Mouse (Mus musculus) frontal cortex, postnatal 36 days (tissue): ENCODE results near the gene Ctsz.

Experiments used
- DNase-seq, 2 experiments: peaks; one replicate each; pipeline ENCODE4 v3.0.0; 2022; ENCODE audit warnings: low spot score in 2 of 2

The Ctsz gene

GRCm38 (mm10) chr2:174438737-174439449, at the start of gene Ctsz:
Gene Ctsz, minus strand, starts transcription at chr2:174439039.
- peak; percentile 26 to 28 for DNase-seq

DNA sequence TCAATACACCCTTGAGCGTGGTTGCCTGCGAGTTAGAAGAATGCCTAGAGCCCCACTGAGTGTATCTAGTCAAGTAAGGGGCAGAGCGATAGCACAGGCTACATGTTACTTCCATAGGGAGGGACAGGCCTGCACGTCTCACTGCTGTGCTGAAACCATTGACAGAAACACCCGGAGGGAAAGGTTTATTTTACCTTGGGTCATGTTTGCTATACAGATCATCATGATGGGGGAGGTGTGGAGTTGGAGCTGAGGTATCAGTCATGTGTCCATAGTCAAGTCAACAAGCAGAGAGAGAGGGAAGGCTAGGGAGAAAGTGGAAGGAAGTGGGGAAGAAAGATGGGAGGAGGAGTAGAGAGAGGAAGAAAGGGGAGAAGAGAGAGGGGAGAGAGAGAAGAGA, 48.2 kb upstream of the Ctsz start:
- no peak for DNase-seq

DNA sequence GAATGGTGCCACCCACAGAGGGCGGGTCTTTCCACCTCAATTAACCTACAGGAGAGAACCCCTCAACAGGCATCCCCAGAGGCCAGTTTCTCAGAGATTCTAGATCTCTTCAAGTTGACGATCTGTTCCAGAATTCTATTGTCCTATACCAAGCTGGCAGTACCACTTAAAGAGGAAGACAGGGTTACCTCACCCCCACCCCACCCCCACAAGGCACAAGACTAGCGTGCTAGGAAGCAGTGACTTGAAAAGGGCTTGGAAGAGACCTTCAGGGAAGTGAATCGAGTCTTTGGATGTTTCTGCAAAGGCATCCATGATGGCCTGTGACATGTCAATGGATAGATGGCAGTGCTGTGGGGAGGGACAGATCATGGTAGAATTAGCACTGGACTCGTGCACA, 39.9 kb upstream of the Ctsz start:
- no peak for DNase-seq

DNA sequence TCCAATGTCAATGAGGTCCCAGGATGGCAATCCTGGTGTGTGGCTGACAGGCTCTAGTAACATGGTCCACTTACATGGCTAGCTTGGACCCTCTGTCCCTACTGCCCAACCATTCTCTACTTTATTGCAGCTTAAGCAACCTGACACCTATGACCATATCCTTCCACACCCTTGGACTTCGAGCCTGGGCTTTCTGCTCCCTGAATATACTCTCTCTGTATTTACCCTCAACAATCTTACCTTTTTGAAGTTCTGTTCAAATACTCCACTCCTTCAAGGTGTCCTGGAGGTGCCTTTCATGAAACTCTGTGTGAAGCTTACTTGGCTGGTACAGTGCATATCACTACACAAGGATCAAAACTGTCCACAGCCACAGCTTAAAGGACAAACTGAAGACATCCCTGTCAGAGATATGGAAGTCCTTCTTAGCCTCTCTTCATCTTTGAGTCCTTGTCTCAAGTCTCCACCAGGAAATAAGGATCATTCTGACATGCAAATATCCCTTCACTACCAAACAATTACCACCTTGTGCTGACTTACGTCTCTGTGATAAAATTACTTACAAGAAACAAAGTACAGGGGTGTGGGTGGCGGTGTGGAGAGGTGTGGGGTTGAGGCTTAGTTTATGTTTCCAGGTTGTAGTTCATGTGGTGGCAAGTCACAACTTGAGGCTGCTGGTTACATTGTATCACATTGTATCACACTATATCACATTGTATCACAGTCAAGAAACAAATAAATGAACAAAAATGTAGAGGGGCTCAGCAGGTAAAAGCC, 38.9 kb upstream of the Ctsz start:
- DNase-seq: no peak

DNA sequence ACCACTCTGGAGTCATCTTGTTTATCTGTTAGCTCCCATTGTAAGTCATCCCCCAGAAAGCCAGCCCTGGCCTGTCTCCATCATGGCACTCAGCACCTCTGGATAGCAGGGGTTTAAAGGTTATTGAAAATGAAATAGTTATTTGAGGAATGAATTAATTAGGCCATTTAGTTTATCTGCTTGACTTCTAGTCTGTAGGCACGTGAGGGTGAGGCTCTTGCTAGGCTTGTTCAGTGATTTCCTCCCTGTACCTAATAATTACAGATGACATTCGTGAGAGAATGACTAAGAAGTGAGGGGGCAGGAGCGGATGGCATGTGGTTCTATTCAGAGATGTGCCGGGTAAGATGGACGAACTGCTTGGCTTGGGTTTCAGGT, 34.7 kb upstream of the Ctsz start:
- DNase-seq: no peak

- peak; percentile 98 to 99 for DNase-seq
Measured at GRCm38 (mm10) chr2:174472818-174473549, 34.1 kb upstream of the Ctsz start, which contains the start of gene Prelid3b. Gene Prelid3b, minus strand, starts transcription at chr2:174473081.

GRCm38 (mm10) chr2:174472407-174472806, 33.6 kb upstream of the Ctsz start:
- no peak for DNase-seq

GRCm38 (mm10) chr2:174470786-174471405, 32.1 kb upstream of the Ctsz start:
- DNase-seq: no peak

GRCm38 (mm10) chr2:174470333-174470732, 31.5 kb upstream of the Ctsz start:
- DNase-seq: no peak

GRCm38 (mm10) chr2:174463789-174464523, 25.1 kb upstream of the Ctsz start, which contains the start of gene Atp5e:
Gene Atp5e, minus strand, starts transcription at chr2:174464105.
- DNase-seq: peak; percentile 96 to 98

- DNase-seq: peak; percentile 3 to 6
Measured at GRCm38 (mm10) chr2:174463370-174463769, 24.5 kb upstream of the Ctsz start.

- DNase-seq: no peak
Measured at GRCm38 (mm10) chr2:174459365-174459764, 20.5 kb upstream of the Ctsz start.

DNA sequence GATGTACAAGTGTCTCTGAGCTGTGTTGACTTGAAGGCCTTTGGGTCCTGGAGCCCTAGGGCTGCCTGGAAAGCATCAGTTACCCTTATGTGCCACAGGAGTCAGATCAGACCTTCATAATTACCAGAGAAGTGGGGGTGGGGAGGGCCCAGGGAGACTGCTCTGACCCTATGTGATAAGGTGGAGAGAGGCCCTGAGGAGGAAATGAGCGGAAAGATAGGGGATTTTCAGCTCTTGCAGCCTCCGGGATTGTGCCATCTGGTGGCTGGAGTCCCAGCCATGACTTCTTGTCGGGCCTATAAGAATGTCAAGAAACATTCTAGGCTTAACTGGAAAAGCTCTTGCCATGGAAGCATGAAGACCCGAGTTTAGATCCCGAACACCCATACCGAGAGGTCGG, 14.8 kb upstream of the Ctsz start:
- DNase-seq: no peak

DNA sequence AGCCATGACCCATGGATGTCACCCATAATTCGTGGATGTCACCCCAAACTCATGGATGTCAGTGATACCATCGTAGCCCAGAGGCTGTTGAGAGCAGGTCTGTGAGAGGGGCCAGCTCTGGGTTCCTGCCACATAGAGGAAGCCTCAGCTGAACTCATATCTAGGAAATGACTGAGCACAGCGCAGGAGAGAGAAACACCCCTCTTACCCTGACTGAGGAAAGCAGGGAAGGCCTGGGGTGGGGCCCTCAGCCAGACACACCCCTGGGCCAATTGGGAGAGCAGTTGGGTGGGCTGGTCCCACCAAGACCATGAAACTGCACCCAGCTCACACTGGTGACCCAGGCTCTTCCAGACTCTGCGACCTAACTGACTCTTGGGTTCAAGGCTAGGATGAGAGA, 11.5 kb upstream of the Ctsz start, which contains the start of gene Tubb1:
Gene Tubb1, plus strand, starts transcription at position 343 of the 400 bp plus-strand sequence.
- DNase-seq: no peak

GRCm38 (mm10) chr2:174448405-174448804, 9.6 kb upstream of the Ctsz start:
- DNase-seq: no peak

DNA sequence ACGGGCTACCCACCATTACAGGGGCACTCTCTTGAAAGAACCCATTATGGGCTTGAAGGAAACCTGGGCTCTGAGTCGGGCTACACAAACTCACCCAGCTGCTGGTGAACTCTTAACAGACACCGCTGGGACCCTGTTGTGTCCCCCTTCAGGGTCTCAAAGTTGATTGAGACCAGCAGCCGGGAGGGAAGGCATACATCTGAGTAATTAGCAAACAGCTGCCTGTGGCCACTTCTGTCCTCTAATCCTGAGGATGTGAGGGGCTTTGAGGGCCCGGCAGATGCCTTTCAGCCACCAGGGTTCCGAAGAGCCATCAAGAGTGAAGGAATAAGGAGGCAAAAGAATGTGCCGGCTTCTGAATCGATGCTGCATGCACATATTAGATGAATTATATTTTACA, 8.1 kb upstream of the Ctsz start:
- no peak for DNase-seq

- DNase-seq: no peak
Measured at GRCm38 (mm10) chr2:174446492-174446891, 7.7 kb upstream of the Ctsz start.

DNA sequence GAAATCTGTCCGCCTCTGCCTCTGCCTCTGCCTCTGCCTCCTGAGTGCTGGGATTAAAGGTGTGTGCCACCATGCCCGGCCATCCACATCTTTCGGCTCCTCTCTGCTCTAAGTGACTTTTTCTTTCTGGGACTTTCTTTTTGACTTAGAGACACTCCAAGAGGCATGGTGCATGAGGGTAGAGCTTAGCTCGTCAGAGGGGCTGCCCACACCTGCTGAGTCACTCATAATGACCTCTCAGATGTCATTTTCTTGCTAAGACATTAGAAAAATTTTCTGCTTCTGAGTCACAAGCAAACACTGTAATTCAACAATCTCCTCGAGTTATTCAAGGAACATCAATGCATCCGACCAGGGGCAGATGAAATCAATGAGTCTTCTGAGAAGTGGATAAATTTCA, 6.2 kb upstream of the Ctsz start:
- DNase-seq: no peak

DNA sequence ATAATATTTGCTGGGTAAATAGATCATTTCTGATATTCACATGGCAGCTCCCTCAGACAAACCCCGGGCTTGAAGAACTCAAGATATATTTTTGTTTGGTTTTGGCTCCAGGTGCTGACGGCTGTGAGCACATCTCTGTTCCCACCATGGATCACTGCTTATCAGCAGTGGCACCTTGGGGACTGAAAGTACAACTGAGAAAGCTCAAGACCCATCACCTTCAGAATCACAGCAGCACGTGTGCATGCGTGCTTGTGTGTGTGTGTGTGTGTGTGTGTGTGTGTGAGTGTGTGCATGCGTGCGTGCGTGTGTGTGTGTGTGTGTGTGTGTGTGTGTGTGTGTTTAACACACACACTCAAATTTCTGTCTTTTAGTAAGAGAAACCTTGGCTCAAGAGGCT, 5.5 kb upstream of the Ctsz start:
- no peak for DNase-seq

DNA sequence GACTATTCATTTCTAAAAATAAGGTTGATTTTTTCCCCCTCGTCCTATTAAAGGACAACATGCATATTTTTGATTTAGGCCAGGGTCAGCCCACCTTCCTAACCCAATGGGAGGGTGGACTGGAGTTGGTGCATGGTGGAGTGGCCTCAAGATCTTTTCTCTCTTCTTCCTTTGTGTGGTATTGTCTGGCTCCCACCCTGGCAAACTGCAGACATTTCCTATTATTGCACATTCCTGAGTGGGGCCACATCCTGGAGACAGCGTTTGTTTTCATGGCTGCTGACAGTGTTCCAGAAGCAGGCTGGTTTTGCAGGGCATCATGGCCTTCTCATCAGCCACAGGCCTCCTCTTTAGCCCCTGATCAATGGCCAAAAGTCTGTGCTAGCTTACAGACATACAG, 4.2 kb upstream of the Ctsz start:
- DNase-seq: no peak

GRCm38 (mm10) chr2:174442460-174442859, 3.6 kb upstream of the Ctsz start:
- no peak for DNase-seq
